Comparison of ENCODE assay signal across 32 mouse cellular contexts in genomic region chr6:102113629-102114028, GRCm38 (mm10).
"Had no signal": no experiment of that assay in that cellular context is flagged by ENCODE, and none has a peak within 500 bp of the region (broad histone marks: within the 10 kb centered on the region; RNA-seq: fewer than 3 reads in every experiment).

No protein-coding gene starts in this region.

- H3K9me3 ChIP-seq: limb, embryonic 10.5 days; limb, embryonic 12.5 days; limb, embryonic 13.5 days; limb, embryonic 15.5 days; liver, embryonic 12.5 days; liver, embryonic 13.5 days; liver, embryonic 15.5 days; lung, embryonic 15.5 days; megakaryocyte, embryonic 14.5 days; midbrain, embryonic 10.5 days; midbrain, embryonic 12.5 days; midbrain, embryonic 13.5 days; midbrain, embryonic 15.5 days; neural tube, embryonic 12.5 days had no signal

- H3K9ac ChIP-seq: limb, embryonic 12.5 days; limb, embryonic 13.5 days; limb, embryonic 15.5 days; liver, embryonic 12.5 days; liver, embryonic 13.5 days; liver, embryonic 14.5 days; liver, embryonic 15.5 days; liver, postnatal 0 days; lung, embryonic 14.5 days; lung, embryonic 15.5 days; midbrain, embryonic 12.5 days; midbrain, embryonic 13.5 days; midbrain, embryonic 15.5 days; neural tube, embryonic 12.5 days had no signal

- H3K27me3 ChIP-seq: limb, embryonic 12.5 days; limb, embryonic 13.5 days; limb, embryonic 15.5 days; liver, embryonic 12.5 days; liver, embryonic 13.5 days; liver, embryonic 15.5 days; lung, embryonic 15.5 days; megakaryocyte, embryonic 14.5 days; midbrain, embryonic 12.5 days; midbrain, embryonic 13.5 days; midbrain, embryonic 15.5 days; neural tube, embryonic 12.5 days had no signal

- H3K4me2 ChIP-seq: limb, embryonic 12.5 days; limb, embryonic 13.5 days; limb, embryonic 15.5 days; liver, embryonic 11.5 days; liver, embryonic 12.5 days; liver, embryonic 13.5 days; liver, embryonic 15.5 days; lung, embryonic 14.5 days; lung, embryonic 15.5 days; midbrain, embryonic 11.5 days; midbrain, embryonic 12.5 days; midbrain, embryonic 13.5 days; midbrain, embryonic 15.5 days; neural tube, embryonic 12.5 days had no signal

- ATAC-seq: liver, embryonic 12.5 days; liver, postnatal 0 days; lung, postnatal 0 days; midbrain, embryonic 13.5 days; midbrain, embryonic 15.5 days; midbrain, embryonic 16.5 days had no signal

- H3K4me1 ChIP-seq: limb, embryonic 10.5 days; limb, embryonic 12.5 days; limb, embryonic 13.5 days; limb, embryonic 15.5 days; liver, embryonic 12.5 days; liver, embryonic 13.5 days; liver, embryonic 15.5 days; lung, embryonic 15.5 days; megakaryocyte, embryonic 14.5 days; midbrain, embryonic 10.5 days; midbrain, embryonic 12.5 days; midbrain, embryonic 13.5 days; midbrain, embryonic 15.5 days; neural tube, embryonic 12.5 days had no signal

- H3K27ac ChIP-seq: limb, embryonic 10.5 days; limb, embryonic 12.5 days; limb, embryonic 13.5 days; limb, embryonic 15.5 days; liver, embryonic 12.5 days; liver, embryonic 13.5 days; liver, embryonic 14.5 days; liver, embryonic 15.5 days; lung, embryonic 15.5 days; macrophage; midbrain, embryonic 10.5 days; midbrain, embryonic 12.5 days; midbrain, embryonic 13.5 days; midbrain, embryonic 15.5 days; neural tube, embryonic 12.5 days had no signal

- DNase-seq: left cerebral cortex, postnatal 4 days; liver; liver, embryonic 13.5 days; liver, postnatal 0 days; lung, adult 18-20 months; lung, adult 2 months; lung, embryonic 14.5 days; lung, postnatal 10 days; lung, postnatal 14 days; lung, postnatal 36 days; lung, postnatal 4 days; midbrain, embryonic 14.5 days had no signal

- H3K4me3 ChIP-seq: limb, embryonic 10.5 days; limb, embryonic 12.5 days; limb, embryonic 13.5 days; limb, embryonic 15.5 days; liver, embryonic 12.5 days; liver, embryonic 13.5 days; liver, embryonic 15.5 days; lung, embryonic 15.5 days; megakaryocyte, embryonic 14.5 days; midbrain, embryonic 10.5 days; midbrain, embryonic 12.5 days; midbrain, embryonic 13.5 days; midbrain, embryonic 15.5 days; myocyte; neural tube, embryonic 12.5 days had no signal

- H3K36me3 ChIP-seq: limb, embryonic 10.5 days; limb, embryonic 12.5 days; limb, embryonic 13.5 days; limb, embryonic 15.5 days; liver, embryonic 12.5 days; liver, embryonic 13.5 days; liver, embryonic 15.5 days; lung, embryonic 15.5 days; midbrain, embryonic 10.5 days; midbrain, embryonic 12.5 days; midbrain, embryonic 13.5 days; midbrain, embryonic 15.5 days; neural tube, embryonic 12.5 days had no signal
